Mouse (Mus musculus): ENCODE measurements around the gene Olfr318.
"Not testable (repeated sequence)": the region's sequence is repeated elsewhere in the genome, so short reads cannot be mapped to it uniquely, and the experiment has no call there.

Gene Olfr318

DNA sequence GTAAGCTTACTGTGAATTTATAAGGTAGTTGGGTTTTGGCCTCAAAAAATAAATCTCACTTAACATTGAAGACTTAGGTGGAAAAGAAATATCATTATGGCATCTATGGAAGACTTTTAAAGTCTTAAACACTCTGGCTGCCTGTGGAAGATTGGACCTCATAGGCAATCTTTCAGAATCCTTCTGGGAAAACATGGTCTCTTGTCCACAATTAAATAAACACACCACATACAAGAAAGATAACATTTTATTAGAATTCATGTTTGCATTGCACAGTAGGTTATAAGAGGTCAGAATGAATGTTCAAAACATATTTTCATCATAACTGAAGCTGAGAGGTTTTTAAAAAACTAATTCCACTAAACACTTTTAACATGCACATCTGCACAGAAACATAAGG is at the start of gene Olfr318:
Gene Olfr318 (minus strand): TSS at position 101 of the 400 bp plus-strand sequence.
- DNase-seq (ENCODE audit: low read depth in 2 of 2, low spot score in 2 of 2), result no peak

DNA sequence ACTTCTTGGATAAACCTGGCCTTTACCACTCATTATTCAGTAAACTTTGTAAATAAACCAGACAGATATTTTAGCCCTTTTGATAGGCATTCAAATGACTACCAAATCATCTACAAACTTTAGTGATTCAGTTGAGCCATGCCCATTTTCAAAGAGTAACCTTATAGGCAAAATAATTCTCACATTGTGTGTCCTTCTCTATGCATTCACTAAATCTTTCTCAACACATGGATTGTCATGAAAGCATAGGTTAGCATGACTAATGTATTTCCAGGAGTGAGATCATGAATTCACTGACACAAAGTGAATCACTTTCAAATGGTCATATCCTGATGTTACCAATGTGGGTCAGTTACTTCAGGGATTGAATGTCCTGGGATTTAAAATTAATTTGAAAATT is 49.1 kb upstream of the Olfr318 start, which contains the start of gene Olfr315:
Gene Olfr315 (plus strand): TSS at position 301 of the 400 bp plus-strand sequence.
- no peak for DNase-seq (ENCODE audit: low read depth in 2 of 2, low spot score in 2 of 2)

DNA sequence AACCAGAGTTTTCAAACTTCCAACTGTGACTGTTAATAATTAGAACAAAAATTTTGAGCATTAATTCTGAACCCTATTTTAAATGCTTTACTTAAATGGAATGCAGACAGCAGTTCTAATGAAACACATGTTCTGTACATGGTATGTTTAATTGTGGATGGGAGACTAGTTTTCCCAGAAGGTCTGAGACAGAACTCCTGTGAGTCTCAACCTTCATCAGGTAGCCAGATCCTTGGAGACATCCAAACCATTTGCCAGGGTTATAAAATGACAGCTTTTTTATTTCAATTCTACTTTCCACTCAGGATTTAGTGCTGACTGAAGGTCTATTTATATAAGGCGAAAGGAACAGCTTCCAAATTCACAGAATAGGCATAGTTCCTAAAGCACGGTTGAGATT is 28.6 kb upstream of the Olfr318 start, which contains the start of gene Olfr316:
Gene Olfr316 (plus strand): TSS at position 301 of the 400 bp plus-strand sequence.
- DNase-seq (ENCODE audit: low read depth in 2 of 2, low spot score in 2 of 2), result no peak

DNA sequence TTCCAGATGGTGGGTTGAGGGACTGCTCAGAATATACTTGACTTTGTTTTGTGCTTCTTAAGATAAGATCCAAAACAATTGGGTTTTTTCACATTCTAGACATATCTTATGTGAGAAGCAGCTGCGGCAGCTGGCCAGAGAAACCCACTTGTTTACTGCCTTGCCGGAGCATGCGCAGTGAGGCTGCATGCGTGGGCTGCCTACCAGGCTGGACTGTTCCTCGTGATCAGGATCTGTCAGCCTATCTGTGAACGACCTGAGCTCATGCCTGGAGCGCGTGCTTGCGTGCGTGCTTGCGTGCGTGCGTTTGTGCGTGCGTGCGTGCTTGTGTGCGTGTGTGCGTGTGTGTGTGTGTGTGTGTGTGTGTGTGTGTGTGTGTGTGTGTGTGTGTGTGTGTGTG is 27.3 kb upstream of the Olfr318 start:
- not testable (repeated sequence) for DNase-seq (ENCODE audit: low read depth in 2 of 2, low spot score in 2 of 2)

DNA sequence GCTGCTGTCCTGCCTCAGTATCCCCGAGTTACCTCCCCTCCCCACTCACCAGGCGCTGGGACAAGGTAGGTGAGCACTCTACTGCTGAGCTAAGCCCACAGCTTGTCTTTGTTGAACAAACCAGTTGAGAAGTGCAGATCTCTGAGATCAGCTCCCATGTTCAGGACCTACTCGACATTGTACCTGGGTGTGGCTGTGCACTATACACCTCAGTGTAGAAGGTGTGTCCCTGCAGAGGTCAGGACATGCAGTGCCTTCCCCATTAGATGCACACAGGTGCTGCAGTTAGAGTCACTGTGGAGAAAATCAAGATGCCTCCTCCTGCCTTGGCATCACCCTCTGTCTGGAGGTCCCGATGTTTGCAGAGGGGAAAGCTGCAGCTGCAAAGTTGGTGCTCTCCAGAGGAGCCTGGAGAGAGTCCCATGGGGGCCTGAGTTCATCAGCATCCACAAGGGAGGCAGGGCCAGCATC is 15.0 kb upstream of the Olfr318 start, which contains the start of gene Olfr317:
Gene Olfr317 (minus strand): TSS at position 421 of the 471 bp plus-strand sequence.
- DNase-seq (ENCODE audit: low read depth in 2 of 2, low spot score in 2 of 2), result no peak

DNA sequence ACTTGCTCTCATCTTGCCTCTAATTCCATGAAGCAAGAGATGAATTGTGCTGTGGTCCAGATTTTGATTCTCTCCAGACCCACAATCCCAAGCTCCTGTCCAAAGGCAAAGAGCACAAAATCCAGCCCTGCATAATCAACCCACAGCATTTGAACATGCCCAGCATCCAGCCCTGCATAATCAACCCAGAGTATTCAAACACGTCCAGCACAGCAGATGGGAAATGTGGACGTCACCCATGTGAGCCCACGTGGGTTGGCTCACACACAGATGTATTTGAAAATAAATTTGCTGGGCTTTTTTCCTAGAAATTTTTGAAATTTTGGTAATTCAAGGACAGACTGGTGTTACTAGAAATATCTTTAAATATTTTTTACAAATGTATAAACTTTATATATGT is 9.6 kb upstream of the Olfr318 start:
- no peak for DNase-seq (ENCODE audit: low read depth in 2 of 2, low spot score in 2 of 2)

DNA sequence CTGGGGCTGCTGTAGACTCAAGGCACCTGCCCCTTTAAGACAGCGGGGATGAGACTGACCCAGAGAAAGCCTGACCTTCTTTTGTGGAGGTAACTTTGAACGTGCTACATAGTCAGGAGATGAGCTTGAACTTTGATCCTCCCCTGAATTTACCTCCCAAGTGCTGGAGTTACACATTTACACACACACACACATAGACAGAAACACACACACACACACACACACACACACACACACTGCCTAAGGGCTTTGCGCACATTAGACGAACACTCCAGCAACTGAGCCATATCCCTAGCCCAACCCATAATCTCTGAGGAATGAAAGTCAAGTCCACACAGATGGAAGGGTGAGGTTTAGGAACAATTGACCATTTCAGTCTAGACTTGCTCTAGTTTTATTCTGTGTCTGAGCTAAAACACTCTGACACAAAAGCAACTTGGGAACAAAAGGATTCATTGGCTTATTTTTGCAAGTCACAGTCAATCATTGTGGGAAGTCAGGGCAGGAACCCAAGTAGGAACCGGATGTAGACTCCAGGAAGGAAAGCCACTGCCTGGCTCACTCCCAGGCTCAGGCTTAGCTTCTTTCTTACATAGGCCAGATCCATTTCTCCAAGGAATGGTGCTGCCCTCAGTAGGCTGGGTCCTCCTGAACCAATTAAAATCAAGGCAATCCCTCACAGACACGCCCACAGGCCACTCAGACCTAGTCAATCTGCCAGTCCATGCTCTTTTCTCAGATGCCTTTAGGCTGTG is 4.3 kb upstream of the Olfr318 start:
- DNase-seq (ENCODE audit: low read depth in 2 of 2, low spot score in 2 of 2), result not testable (repeated sequence)

DNA sequence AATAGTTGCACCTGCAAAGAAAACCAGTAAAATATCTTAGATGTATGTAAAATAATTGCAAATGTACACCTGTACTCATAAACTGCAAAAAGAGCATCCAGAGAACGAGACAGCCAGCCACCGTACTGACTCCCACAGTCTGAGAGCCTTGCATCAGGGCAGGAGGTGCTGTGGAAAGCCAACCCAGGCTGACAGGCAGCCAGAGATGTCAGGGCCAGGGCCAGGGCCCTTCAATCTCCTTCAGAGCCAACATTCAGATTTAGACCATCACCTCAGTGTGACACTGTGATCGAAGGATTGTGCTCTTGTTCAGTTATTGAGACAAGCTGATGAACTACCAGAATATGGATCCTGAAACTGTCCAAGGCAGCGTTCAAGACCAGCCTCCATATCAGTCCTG is 4.1 kb downstream of the Olfr318 start:
- no peak for DNase-seq (ENCODE audit: low read depth in 2 of 2, low spot score in 2 of 2)

DNA sequence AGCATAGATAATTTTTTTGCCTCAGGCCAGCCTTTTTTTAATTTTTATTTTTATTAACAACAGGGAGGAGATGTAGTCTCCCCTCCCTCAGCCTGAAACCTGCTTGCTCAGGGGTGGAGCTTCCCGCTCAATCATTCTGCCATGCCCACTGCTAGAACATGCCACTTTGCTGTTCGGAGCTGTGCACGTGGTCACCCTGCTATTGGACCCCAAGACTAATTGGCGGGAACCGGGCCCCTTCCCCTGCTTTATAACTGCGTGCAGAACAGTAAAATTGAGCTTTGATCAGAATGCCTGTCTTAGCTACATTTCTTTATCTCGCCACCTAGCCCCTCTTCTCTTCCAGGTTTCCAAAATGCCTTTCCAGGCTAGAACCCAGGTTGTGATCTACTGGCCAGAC is 6.1 kb downstream of the Olfr318 start:
- not testable (repeated sequence) for DNase-seq (ENCODE audit: low read depth in 2 of 2, low spot score in 2 of 2)

DNA sequence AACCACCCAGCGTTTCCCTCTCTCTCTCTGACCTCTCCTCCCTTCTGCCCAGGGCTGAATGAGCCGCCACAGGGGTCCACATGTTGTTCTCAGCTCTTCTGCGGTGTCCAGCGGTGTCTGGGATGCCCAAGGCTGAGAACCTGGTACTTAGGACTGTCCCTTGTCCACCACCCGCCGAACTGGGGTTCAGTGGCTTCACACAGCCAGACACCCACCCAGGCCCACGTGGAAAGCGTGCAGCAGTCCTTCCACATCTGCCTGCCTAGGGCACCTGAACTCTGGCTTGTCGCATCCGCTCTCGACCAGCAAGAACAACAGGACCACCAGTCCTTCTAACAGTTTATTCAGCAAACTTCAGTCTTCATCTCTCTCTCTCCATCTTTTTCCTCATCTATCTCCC is 14.7 kb downstream of the Olfr318 start:
- no peak for DNase-seq (ENCODE audit: low read depth in 2 of 2, low spot score in 2 of 2)

DNA sequence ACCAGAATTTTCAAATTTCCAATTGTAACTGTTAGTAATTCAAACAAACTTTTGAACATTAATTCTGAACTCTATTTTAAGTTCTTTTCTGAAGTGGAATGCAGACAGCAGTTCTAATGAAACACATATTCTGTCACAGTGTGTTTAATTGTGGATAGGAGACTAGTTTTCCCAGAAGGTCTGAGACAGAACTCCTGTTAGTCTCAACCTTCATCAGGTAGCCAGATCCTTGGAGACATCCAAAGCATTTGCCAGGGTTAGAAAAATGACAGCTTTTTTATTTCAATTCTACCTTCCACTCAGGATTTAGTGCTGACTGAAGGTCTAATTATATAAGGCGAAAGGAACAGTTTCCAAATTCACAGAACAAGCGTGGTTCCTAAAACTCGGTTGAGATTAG is 25.0 kb downstream of the Olfr318 start, which contains the start of gene Olfr319:
Gene Olfr319 (plus strand): TSS at position 301 of the 400 bp plus-strand sequence.
- no peak for DNase-seq (ENCODE audit: low read depth in 2 of 2, low spot score in 2 of 2)

DNA sequence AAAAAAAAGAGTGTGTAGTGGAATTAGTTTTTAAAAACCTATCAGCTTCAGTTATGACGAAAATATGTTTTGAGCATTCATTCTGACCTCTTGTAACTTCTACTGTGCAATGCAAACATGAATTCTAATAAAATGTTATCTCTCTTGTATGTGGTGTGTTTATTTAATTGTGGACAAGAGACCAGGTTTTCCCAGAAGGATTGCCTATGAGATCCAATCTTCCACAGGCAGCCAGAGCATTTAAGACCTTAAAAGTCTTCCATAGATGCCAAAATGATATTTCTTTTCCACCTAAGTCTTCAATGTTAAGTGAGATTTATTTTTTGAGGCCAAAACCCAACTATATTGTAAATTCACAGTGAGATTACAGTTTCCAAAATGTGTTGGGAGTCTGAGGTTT is 43.0 kb downstream of the Olfr318 start, which contains the start of gene Olfr320:
Gene Olfr320 (plus strand): TSS at position 301 of the 400 bp plus-strand sequence.
- no peak for DNase-seq (ENCODE audit: low read depth in 2 of 2, low spot score in 2 of 2)

DNA sequence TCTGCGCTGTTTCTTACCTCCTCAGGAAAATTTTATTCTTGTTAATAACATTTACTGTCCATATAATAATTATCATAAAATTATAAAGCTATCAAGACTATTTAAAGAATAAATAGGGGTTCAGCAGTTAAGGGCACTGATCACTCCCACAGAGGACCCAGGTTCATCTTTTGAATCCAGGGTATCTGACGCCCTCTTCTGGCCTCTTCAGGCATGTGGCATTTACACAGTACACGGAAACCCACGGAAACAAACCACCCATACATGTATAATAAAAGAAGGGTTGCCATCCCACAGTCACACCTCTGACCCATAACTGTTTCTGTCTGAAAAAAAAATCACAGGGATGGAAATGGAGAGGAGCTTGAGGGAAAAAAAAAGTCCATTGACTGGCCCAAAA is 52.0 kb downstream of the Olfr318 start:
- DNase-seq (ENCODE audit: low read depth in 2 of 2, low spot score in 2 of 2), result no peak

DNA sequence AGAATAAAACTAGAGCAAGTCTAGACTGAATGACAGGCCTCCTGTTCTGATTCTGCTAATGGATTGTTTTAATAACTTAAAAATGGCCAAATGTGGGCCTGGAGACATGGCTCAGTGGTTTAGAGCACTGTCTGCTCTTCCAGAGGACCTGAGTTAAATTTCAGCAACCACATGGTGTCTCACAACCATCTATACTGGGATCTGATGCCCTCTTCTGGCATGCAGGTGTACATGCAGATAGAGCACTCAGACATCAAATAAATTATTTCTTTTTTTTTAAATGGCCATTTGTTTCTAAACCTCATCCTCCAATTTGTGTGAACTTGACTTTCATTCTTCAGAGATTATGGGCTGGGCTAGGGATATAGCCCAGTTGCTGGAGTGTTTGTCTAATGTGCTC is 54.6 kb downstream of the Olfr318 start:
- no peak for DNase-seq (ENCODE audit: low read depth in 2 of 2, low spot score in 2 of 2)
